Mouse (Mus musculus) frontal cortex, postnatal 10 days (tissue): ENCODE measurements around the gene Itgb5.

Experiments
- DNase-seq, 2 experiments: peaks; one replicate each; pipeline ENCODE4 v3.0.0; 2022; ENCODE audit warnings: low spot score in 2 of 2, mixed read lengths in 1 of 2

The Itgb5 gene

DNA sequence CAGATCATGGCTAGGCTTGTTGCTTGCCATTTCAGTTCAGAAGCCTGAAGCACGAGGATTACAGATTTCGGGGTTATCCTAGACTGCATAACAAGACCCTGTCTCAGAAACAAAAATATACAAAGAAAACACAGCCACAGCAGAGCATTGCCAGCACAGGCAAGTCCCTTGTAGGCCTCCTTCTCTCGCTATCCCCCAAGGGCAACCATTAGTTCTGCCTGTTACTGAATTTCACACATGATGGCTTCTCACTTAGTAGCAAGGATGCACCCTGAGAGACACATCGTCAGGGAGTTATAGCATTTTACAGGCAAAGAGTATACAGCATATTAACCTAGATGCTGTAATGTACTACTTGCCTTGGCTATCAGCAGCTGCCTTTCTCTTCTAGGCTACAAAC, 78.8 kb downstream of the Itgb5 start:
- DNase-seq: no peak

DNA sequence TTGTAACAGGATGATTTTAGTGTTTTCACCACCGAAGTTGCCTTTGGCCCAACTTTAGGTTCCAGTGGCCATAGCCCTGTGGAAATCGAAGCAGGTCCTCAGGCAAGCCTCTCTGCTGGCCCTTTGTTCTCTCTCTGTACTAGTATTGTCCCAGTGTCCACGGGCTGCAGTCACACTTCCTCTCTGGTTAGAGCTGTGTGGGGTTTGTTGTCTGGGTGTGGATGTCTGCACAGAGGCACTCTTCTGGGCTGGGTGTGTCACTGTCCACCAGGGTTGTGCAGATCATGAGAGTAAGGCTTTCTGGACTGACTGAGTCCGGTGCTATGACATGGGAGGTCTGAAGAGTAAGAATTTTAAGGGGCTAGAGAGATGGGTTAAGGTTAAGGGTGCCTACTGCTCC, 85.5 kb downstream of the Itgb5 start:
- DNase-seq: no peak

DNA sequence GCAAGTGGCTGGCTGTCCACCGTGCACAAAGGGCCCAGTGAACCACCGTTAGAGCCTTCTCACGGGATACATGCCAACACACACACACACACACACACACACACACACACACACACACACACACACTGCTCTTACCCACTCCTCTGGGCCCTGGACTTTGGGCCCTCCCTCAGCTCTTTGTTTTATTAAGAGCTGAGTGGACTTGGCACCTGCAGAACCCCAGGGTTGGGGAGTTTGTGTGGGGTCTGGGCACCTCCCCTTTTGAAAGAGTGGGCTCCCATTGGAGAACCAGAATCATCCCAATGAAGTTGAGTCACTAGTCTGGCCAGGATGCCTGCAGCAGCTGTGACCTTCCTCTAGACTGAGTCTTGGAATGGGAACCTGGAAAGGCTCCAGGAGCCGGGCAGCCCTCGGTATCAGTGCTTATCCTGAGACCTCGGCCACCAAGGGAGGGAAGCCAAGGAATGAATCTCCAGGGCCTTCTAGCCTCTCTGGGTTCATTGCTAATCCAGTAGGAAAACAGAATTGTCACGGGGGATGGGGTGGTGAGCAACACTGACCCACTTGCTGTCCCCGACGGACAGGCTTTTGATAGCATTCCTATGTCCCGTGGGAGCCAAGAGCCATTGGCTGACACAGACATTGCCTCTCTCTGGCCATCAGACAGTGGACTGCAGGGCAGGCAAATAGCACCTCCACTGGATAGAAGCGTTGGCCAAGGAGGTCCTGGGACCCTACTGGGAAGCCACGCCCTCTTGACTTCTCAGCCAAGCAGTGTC, 87.2 kb downstream of the Itgb5 start:
- DNase-seq: peak; percentile 33 to 37

- no peak for DNase-seq
Measured at GRCm38 (mm10) chr16:33917390-33917789, 87.9 kb downstream of the Itgb5 start.

- no peak for DNase-seq
Measured at GRCm38 (mm10) chr16:33917926-33918325, 88.5 kb downstream of the Itgb5 start.

DNA sequence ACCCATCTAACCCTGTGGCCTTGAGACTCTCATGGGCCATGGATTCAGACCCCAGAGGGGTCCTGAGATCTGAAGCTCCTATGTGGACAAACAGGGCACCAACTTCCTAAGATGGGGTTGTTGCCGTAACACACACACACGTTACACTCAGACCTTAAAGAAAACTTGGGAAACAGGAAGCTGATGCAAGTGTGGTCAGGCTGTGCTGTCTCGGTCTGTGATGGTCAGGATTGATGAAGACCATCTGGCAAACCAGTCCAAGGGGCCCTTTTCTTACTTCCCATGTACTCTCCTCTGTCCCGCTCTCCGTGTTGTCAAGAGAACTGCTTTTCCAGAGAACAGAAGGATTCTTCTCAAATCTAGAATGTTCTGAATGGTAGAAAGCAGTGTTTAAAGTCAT, 92.0 kb downstream of the Itgb5 start:
- no peak for DNase-seq

DNA sequence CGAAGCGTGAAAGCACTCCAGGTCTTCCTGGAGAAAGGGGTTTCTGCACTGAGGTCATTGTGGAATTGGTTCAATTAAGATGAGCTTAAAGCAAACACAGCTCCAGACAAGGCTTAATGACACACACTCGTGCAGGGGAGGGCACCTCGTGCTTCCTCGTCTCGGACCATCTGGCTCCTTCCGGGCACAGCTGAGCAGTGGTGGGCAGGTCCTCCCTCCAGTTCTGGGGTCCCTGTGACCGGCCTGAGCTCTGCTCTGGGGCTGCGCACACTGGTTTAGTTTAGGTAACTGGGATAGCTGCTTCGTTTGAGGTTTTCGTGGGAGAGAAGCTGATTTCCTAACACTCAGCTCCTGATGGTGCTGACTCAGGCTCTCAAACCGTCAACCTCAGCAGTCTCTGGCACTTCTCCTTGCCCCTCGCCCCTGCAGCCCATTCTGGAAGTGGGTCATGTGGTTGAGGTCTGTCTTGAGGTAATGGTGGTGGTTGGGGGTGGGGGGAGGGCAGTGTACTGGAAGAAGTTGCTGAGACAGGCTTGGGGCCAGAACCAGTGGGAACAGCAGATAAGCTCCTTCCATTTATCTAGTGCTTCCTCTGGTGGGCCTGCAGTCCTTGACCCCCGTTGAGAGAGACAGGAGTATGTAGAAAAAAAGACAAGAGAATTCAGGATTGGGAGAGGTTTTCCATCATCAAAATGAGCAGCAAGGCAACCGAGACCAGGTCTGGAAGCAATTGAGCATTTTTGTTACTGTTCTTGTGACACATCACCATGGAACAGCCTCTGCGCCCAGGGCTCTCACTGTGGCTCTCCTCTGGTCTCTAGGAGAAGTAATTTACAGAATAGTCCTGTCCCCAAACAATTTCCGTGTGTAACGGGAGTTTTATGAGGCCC, 92.9 kb downstream of the Itgb5 start:
- DNase-seq: peak; percentile 25 to 43

- DNase-seq: no peak
Measured at GRCm38 (mm10) chr16:33923001-33923316, 93.5 kb downstream of the Itgb5 start.

DNA sequence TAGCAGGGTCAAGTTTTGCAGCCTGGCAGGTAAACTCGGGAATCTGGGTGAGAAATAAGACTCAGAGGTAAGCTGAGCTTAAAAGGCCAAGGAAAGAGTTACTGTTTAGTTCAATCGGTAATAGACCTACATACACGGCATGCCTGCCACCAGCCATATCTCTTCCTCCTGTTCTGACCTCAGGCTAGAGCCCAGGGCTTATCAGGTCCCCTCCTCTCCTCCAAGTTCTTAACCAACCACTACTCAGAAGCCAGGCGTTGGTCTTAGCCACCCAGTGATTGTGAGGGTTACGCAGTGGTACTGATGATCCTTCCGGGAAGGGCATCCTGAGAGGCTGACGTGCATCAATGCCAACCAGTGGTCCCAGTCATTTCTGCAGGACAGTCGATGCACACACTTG, 94.3 kb downstream of the Itgb5 start:
- no peak for DNase-seq

DNA sequence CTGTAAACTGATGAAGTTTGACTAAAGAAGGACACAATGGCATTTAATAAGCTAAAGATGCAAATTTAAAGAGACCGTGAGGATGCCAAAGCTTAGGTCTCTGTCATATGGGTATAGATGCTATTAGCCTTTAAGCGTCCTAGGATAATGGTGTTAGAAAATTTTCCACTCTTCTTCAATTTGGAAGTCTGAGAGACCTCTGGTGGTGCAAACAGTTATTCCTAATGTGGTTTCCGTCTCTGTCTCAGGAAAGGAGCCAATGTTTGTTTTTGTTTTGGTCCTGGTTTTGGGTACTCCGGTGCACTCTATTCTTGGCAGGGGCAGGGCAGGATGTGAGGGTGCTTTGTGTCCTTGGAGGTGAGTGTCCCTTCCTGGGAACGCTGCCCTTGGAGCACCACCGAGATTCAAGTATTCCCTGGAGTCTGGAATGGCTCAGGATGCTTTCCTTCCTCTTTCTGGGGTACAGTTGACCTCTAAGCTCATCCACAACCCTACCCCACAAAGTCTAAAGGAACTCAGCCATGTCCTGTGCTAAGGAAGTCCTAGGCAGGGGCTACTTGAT, 97.9 kb downstream of the Itgb5 start:
- no peak for DNase-seq

DNA sequence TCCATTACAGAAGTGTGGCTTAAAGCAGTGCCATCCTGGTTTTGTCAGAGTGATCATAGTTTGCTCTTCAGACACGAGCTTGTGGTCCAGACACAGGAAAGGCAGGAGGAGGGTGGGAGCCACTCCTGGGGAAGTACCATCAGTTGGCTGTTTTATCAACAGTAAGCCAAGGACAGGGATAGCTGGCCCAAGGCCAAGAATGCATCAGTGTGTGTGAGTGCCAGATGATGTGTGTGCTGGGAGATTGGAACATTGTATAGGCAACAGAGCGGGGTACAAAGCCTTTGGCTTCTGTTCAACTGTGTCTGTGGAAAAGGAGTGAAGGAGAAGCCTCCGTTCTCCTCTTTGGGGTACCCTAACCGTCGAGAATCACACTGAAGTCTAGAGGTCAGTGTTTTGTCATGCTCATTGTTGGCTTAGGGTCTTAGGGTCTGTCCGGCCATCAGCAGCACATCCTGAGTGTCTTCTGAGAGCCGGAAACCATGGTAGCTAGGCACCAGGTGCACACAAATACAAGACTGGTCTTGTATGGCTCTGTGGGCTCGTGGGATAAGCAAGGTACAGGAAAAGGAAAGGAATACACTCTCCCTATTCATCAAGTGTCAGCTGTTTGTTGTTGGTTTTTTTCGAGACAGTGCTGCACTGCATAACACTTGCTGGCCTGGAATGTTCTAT, 99.5 kb downstream of the Itgb5 start:
- DNase-seq: no peak

GRCm38 (mm10) chr16:33930785-33931184, 101.3 kb downstream of the Itgb5 start:
- no peak for DNase-seq

DNA sequence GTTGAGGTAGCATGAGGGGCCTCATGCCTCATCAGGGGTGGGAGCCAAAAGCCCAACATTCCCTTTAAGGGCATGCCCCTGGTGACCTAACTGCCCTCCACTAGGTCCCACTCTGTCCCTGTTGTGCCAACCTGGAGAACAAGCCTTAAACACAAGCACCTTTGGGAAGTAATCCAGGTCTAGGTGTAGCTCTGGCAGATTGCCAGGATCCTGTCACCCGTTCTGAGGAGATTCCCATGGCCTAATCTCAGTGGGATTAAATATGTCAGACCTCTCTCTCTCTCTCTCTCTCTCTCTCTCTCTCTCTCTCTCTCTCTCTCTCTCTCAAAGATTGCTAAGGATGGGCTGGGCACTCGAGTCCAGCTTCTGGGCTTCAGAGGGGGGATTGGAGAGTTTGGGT, 102.2 kb downstream of the Itgb5 start:
- no peak for DNase-seq

DNA sequence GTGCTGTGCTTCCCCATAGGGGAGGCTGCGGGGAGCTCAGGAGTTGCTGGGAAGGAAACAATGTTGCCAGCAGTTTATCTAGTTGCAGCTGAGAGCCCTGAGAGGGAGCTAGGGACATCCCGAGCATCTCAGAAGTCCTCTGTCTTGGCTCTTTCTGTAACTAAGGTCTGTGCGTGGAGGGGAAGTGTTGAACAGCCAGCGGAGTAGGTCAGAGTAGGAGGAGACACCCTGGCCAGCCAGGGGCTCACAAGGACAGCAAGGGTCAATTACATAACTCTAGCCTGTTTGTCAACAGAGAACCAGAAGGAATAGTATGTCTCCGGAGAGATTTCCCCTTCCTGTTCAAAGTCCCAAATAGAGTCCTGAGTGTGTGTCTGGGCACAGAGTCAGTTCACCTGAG, 102.7 kb downstream of the Itgb5 start:
- no peak for DNase-seq

DNA sequence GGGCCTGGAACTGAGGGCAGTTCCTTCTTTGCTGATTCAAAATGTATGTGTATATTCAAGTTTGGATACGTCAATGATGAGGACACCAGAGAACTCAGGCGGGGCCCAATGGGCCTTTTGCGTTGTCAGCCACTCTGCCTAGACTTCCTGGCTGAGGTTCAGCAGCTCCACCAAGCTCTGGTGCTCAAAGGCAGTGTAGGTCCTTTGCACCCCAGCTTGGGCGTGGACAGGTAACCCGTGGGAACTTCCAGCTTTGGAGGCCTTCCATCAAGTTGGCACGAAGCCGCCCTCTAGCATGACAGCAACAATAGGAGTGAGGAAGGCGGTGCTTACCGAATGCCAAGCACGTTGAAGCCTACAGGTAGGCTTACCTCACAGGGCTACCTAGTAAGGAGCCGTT, 103.9 kb downstream of the Itgb5 start:
- no peak for DNase-seq

DNA sequence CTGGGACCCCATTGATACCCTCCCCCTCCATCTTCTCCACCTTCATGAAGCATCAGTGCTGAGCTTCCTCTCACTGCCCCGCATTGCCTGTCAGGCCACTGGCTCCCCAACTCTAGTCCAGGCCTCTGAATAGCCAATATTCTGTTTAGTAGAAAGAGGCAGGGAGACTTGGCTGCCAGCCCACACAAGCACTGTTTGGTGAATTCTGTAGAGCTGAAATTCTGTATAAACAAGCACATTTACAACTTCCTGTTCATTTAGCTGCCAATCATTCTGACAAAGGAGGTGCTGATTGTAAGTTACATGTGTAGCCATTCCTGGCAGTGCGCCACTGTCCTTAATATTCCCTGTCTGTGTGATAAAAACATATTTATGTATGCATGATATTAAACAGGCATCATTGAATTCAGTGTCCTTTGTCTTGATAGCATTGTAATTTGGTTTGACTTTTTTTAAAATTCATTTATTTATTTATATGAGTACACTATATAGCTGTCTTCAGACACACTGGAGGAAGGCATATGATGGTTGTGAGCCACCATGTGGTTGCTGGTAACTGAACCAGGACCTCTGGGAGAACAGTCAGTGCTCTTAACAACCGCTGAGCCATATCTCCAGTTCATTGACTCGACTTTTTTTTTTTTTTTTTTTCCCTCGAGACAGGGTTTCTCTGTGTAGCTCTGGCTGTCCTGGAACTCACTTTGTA, 105.4 kb downstream of the Itgb5 start:
- peak; percentile 28 to 50 for DNase-seq

DNA sequence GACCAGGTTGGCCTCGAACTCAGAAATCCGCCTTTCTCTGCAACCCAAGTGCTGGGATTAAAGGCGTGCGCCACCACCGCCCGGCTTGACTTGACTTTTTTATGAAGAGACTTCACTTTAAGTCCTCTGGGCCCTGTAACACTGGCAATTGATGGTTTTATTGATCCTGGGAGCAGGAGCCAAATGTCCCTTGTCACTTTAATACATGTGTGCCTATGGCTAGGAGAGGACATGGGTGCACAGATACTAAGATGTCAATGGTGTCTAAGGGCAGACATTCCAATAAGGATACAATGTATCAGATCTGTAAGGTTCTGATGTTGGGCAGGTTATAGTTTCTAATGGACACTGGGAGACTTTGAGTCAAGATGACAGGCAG, 105.9 kb downstream of the Itgb5 start:
- no peak for DNase-seq

DNA sequence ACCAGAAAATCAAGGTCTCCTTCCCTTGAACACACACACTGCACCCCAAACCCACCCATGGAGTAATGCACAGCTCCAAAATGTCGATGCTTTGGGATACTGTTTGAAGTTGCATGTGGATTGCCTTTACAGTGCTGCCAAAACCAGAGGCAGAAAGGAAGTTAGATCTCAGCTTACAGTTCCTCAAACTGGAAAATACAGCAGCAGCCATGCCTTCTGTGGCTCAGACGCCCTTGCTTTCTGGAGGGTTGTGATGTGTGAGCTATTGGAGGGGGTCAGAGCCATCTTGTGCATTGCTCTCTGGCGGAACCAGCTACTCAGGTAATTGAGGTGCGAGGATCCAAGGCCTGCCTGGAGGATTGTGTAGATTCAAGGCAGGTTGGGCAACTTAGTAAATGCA, 107.4 kb downstream of the Itgb5 start:
- no peak for DNase-seq

DNA sequence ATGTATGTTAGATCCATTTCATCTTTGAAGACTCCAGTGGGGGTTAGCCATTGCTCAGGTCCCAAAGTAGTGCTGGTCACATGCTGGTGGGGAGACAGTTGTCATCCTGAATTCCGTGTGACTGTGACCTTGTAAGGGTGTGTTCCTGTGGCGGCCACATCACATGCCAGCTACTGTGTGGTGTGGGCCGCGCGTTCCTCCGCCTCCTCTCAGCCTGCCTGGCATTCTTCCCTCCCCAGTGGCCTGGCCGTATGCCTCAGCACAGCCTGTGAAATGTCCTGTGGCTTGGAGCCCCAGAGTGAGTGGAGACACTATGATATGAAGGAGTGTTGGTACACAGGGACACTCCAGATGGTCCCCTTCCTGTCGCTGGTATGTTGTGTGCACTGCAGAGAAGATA, 108.1 kb downstream of the Itgb5 start:
- DNase-seq: peak in 1 of 2 experiments; percentile 27

- DNase-seq: no peak
Measured at GRCm38 (mm10) chr16:33938311-33939132, 109.1 kb downstream of the Itgb5 start.

GRCm38 (mm10) chr16:33939133-33939531, 109.7 kb downstream of the Itgb5 start:
- no peak for DNase-seq
